Mouse (Mus musculus) brain, embryonic 18.5 days (tissue): ENCODE results near the gene Slc16a13.

Experiments used
- DNase-seq: peaks from one replicate; pipeline ENCODE4 v3.0.0-alpha.2; 2012; ENCODE audit warnings: low read depth, low spot score

Slc16a13 gene

DNA sequence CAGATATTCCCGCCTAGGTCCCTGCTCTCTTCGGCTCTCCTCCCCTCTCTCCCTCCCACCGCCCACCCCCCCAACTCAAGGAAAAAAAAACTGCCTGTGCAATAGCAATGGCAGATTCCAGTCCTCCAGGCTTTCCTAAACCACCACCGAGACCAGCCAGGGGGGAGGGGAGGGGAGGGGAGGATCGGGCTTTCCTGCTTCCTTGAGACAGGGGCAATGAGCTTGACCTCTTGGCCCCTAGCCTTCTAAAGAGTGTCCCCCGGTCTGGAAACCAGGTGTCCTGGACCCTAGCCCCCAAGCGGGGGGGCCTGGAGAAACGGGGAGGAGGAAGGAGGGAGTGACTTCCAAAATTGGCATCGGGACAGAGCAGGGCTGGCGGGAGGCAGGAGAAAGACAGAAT lies 11.7 kb upstream of the Slc16a13 start:
- no peak for DNase-seq

DNA sequence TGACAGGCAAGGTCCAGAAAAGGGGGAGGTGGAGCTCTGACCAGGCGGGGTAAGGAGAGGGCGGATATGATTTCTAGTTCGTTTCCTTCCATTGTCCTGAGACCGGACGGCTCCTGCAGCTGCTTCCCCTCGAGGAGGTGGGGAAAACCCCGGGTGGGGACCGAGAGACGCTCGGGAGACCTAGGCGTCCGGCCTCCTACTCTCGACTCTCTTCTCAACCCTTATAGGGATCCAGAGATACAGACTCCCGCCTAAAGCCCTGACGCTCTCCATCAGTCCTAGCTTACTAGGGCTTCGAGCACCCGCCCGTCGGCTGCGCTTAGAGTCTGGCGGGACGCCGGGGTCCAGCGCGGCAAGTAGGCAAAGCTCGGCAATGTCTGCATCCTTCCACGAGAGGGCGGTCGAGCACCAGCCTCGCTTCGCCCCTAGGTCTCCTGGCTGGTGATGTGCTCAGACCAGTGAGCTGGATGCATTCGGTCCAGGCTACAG lies 9.4 kb upstream of the Slc16a13 start:
- DNase-seq: no peak

DNA sequence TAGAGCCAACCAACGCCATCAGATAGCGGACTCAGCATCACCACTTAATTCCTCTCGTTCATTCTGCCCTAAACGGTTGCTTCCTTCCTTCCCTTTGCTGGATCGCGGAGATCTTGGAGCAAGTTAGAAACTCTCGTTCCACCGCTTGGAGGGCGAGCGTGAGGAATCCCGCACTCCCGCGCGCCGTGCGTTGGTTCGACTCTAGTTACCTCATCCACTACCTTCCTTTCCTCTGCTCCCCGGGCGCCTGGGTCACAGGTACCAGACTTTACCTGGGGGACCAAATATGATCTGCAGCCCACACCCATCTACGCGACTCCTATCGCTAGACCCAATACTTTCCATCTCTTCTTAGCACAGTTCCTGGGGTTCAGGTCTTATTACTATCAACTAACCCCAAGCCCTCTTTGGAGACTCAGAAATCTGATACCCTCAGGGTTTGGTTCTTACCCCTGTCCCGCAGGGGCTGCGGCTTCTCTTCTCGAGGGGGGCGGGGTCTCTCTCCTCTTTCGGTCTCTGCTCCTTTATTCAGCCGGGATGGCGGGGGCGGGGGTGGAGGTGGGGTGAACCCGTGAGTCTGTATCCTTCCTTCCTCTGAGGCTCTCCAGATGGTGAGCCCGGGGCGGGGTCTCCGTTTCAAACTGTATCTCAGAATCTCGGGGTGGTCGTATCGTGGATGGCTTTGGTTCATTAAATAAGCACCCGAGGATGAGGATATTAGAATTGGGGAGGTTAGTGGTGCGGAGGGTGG lies 8.6 kb upstream of the Slc16a13 start, which contains the start of gene Bcl6b:
Gene Bcl6b, minus strand, starts transcription at position 539 of the 751 bp plus-strand sequence.
- no peak for DNase-seq

DNA sequence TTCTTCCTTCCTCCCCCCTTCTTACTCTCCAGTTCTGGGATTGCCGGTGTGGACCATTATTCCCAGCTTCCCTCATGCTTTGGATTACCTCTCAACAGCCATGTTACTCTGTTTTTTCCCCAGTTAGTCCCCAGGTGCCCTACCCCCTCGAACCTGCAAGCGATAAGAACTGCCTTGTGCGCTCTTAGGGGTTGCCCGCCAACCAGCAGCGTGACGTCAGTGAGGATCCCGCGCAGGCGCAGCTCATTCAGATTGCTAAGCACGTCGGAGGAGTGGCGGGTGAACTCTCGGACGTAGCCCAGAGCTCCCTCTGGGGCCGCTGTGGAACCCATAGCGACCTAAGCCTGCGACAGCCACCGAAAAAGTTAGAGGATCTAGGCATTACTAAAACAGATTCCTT lies 8.0 kb upstream of the Slc16a13 start:
- DNase-seq: no peak

DNA sequence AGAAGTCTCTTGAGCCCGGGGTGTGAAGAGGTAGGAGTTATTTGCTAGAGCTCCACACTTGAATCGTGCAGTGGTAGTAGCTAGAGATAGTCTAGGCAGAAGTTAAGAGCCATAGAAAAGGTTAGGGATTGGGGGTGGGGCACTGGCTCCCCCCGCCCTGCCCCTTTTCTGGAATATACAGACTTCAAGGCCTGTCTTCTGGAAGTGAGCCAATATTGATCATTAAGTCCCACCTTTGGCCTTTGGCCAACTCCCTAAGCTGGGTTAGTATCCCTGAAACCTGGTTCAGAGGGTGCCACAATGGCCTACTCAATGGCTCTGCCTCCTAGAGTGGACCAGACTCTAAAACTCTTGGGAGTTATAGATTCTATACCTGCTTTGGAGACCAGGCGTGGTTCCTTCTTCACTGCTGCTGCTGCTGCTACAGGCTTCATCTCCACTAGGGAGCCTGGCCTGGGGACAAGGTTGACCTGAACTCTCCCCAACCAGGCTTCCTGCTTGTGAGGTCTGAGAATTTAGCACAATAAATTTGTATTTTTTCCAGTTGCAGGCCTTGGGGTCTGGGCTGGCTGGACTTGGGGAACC lies 6.9 kb upstream of the Slc16a13 start:
- DNase-seq: no peak

DNA sequence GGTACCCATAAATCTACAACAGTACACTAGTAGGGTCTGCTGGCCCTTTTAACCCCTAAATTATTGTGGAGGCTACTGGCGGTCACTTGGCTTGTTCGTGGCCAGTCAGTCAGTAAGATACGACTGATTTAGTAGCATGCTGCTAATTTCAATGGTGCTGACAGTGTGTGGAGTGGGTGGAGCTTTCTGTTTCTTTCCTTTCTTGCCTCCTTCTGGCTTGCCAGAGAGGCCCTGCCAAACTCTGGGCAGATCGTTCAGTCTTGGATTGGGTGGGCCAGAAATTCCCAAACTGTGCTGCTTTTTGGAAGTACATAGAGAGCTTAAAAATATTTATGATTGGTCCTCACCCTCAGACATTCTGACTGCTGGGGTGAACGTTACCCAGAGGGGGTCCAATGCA lies 6.3 kb upstream of the Slc16a13 start:
- DNase-seq: no peak

DNA sequence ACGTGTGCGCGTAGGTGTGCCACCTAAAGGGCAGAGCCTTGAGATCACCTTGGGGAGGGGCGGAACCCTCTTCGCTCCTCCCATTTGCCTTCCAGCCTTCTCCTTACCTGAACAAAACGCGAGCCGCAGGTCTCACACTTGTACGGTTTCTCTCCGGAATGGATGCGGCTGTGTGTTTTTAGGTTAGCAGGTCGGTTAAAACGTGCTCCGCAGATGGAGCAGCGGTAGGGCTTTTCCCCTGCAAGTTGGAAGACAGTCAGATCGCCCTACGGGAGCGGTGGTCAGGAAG lies 5.7 kb upstream of the Slc16a13 start:
- DNase-seq: no peak

DNA sequence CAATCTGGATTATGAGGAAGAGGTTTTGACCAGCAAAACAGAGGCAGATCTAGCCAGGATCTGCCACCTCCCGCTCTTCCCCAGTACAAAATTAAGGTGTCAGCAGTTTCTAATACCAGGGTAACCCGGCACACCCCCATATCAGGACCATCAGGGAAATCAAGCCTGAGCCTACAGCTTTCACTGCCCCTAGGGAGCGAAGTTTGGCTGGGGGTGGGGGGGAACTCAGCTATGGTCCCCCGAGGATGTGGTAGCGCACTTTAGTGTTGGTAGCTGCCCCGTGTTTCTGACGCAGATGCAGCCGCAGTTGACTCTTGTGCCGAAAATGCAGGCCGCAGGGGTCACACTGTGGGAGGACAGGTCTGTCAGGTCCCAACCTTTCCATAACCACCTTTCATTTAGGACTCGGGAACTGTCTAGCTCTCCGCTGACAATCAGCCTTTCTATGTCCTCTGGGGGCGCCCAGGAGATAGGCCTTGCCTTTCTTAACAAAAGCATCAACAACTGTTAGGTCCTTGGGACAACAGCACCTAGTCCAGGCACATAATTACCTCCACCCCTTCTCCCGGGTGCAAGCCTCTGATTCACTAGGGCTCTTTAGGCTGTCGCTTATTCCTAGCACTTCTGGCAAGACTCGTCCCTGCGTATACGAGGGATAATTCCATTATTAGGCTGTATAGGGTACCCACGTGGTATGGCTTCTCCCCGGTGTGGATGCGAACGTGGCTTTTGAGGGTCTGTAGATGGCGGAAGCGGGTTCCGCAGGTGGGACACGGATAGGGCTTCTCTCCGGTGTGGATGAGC lies 5.1 kb upstream of the Slc16a13 start:
- no peak for DNase-seq

DNA sequence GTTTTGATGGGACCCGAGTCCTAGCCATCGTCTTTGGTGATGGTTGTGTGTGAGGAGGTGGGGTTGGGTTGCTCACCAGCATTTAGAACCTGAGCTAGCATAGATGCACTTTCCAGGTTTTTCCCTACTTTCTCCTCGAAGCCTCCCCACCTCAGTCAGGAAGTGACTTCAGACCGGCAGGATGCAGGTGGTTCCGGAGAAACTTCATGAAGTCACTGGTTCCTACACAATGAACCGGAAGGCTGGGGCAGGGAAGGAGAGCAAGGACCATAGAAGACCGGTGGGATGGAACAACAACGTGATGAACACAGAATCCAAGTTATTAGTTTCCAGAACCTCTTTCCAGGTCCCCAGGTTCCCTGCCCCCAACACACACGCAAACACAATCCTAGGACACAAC lies 2.9 kb upstream of the Slc16a13 start:
- DNase-seq: no peak

DNA sequence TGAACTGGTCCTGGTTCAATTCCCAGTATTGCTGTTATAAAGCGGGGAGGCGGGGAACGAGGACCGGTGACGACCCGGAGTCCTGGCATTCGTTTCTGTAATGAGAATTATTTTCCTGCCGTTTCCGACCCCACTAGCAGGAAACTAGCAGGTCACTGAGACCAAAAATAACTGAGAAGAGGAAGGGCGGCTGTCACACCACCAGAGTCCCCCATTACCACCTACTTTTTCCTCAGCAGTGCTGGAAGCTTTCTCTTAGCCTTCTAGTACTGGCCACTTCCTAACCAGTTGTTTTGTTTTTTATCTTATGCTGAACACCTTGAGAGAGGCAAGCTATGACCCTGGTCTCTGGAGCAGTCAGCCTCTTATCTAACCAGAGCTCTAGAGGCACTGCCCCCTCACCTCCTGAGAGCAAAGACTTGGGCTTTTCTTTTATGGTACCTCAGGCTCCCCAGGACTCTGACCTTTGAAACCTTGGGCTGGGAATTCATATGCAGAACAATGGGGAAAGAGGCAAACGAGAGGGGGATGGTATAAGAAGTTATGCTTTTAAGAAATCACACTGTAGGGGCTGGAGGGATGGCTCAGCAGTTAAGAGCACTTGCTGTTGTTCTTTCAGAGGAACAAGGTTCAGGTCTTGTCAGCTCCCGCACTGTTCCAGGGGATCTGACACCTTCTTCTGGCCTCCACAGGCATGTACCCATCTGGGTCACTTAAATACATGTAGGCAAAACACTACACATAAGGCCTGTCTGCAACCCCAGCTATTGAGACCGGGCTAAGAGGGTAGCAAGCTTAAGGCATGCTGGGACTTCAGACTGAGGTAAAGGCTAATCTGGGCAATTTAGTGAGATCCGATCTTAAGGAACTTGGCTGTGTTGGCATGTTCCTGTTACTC lies 988 bp upstream of the Slc16a13 start:
- DNase-seq: no peak

DNA sequence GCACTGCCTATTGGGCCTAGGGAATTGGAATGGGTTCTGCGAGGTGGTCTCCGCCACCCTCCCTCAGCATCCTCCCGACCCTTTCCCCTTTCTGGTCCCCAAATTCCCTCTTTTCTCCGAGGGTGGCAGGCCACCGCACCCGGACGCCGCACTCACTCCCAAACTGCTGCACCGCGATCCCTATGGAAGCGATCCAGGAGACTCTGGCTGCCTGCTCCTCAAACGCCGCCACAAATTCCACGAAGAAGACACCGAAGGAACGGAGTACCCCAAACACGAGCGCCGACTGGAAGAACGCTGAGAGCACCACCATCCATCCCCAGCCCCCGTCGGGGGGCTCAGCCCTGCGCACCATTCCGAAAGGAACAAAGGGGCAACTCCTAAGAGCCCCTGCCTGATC lies 541 bp downstream of the Slc16a13 start:
- no peak for DNase-seq

DNA sequence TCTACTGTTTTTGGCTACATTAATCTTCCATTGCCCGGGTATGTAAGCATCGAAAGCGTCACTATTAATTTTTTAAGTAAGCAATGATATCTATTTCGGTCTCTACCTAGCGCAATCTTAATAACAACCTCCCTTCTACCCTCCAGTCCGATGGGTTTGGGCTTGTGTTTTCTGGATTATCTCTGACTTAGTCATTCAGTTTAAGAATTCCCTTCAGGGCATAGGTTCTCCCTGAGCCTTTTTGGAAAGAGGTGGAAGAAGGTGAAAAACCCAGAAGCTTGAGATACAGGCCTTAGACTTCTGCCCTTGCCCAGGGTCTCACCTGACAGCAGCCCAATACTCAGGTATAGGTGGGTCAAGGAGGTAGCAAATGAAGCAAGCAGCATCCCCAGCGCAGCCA lies 991 bp downstream of the Slc16a13 start:
- no peak for DNase-seq

DNA sequence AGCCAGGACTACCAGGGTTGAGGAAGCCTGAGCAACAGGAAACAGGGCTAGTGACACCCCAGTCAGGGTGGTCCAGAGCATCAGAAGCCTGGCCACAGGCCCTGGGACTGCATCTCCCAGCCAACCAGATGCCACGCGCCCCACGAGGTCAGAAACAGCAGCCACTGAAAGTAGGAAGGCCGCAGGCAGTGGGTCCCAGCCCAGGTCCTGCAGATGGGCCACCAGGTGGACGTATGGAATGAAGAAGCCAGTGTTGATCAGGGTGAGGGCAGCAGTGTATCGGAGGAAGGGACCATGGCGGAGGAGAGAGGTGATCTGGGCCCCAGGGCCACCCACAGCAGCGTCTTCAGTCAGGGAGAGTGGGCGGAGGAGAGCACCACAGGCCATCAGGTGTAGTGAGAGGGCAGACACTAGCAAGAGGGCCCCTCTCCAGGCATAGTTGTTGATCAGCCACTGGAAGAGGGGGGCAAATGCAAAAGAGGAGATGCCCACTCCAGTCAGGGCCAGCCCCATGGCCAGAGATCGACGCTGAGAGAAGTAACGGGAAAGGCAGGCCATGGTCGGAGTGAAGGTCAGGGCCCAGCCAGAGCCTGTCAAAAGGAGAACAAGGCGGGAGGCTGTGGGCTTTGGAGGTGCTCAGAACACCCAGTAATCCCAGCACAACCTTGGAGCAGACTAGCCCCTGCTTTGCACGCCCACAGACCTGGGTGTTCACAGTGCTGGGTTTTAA lies 2.0 kb downstream of the Slc16a13 start:
- no peak for DNase-seq

DNA sequence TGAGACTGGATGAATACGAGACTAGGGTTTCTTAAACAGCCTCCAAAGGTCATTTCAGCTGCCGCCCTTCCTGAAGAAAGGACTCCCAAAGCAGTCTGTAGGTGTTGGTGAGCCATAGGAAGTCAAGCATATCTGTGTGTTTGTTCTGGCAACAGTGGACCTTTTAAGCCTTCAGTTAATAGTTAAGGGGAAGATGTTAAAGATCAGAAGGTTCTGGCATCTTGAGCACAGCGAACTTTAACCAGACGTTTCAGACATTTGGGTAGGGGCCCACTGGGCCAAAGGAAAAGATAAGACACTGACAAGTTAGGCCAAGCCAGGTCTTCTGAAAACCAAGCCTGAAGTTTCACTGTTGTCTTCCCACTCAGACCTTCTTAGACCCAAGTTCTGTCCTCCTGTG lies 2.8 kb downstream of the Slc16a13 start:
- no peak for DNase-seq

DNA sequence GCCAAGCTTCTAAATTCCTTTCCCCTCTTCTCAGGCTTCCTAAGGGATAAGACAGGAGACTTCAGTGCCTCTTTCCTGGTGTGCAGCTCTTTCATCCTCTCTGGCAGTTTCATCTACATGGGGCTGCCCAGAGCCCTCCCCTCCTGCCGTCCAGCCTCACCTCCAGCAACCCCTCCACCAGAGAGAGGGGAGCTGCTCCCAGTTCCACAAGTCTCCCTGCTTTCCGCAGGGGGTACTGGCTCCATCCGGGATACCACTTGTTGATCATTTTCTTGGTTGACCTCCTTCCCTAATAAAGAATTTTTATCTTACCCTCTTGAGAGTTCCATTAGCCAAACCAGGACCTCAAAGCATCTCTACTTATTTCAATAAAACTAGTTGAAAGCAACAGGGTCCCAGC lies 4.8 kb downstream of the Slc16a13 start:
- DNase-seq: no peak

DNA sequence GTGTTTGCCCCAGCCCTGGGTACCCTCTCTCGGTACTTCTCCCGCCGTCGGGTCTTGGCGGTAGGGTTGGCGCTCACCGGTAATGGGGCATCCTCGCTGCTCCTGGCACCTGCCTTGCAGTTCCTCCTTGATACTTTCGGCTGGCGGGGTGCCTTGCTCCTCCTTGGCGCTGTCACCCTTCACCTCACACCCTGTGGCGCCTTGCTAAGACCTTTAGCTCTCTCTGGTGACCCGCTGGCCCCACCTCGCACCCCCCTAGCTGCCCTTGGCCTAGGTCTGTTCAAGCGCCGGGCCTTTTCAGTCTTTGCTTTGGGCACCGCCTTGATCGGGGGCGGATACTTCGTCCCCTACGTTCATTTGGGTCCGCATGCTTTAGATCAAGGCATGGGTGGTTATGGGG lies 5.6 kb downstream of the Slc16a13 start:
- no peak for DNase-seq

DNA sequence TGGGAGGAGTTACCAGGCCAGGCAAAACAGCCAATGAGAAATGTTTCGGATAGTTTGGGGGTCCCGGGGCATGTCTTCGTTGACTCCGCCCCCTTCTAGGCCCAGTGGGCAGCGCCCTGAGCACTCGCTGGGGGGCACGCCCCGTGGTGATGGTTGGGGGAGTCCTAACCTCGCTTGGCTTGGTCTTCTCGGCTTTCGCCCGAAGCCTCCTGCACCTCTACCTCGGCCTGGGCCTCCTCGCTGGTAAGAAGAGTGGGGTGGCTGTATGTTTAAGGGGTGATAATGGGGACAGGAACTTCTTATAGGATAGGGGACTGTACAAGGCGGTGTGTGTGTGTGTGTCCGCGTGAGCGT lies 6.0 kb downstream of the Slc16a13 start:
- DNase-seq: no peak

DNA sequence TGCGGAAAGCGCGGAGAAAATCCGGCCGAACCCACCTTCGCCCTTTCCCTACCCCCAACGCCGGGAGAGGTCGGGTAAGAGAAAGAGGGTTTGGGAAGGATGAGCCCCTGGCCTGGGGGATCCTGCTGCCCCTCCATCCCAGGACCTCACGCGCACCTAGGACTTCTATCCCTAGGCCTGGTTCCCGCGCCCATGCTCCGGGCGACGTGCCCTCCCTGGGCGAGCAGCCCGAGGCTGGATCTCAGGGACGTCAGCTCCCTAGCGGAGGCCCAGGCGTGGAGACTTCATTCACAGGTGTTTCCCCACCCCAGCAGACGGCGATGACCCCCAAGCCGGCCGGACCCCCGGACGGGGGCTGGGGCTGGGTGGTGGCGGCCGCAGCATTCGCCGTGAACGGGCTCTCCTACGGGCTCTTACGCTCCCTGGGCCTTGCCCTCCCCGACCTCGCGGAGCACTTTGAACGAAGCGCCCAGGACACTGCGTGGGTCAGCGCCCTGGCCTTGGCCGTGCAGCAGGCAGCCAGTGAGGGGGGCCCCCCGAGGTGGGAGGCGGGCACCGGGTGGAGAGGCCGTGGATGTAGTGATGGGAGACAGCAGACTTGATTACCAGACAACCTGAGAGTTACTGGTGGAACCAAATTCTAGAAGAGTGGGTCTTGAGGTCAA lies 6.5 kb downstream of the Slc16a13 start:
- no peak for DNase-seq

DNA sequence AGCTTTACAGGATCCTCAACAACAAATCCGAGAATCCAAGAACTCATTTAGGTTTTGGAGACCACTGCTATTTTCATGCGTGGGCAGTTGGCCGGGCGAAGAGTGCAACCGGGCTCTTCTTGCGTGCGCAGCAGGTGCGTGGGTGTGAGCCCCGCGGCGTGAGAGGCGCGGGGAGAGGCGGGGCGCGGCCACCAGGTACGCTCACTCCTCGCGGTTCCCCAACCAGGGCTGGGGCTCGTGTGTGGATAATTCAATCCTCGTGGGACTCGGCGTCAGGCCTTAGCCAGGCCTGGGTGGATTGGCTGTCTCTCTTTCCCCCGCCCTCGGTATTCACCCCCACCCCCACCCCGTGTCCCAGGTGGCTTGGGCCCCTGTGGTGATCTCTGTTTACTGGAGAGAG lies 7.1 kb downstream of the Slc16a13 start:
- no peak for DNase-seq

DNA sequence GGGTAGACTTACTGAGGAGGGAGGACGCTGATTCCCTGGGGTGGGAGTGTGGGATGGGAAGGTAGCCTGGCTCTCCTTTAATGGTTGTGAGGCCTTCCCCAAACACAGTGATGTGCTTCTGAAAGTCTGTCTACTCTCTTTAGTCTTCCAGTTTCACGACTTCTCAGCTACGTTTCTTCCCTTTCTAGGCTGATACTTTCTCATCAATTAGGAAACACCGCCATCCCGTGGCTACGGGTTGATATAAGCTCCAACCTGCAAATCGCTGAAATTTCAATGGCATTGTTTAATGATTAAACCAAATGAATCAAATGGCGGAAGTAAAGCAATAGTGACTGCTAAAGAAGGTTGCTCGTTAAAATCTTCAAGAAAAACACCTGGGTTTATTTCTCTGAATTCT lies 8.0 kb downstream of the Slc16a13 start:
- DNase-seq: no peak

DNA sequence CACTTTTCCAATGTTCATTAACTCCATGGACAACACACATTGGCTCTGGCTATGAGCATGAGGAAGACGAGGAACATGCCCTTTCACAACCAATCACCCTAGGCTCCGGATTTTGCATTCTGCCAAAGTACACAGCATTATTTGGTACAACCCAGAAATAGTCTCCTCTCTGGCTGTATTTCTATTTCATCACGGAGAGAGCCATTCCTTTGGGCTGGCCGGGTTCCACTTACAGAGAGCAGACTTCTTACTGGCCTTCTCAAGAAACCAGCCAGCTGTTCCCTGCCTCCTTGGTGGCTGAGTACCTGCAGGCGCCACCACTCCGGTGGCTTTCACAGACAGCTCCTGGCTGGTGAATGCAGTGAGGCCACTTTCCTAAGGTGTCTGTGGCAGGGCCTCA lies 8.4 kb downstream of the Slc16a13 start, which contains the start of gene Slc16a11:
Gene Slc16a11, plus strand, starts transcription at position 330 of the 400 bp plus-strand sequence.
- DNase-seq: no peak
